Mouse (Mus musculus) MEL (cell line): ENCODE results near the gene Mmrn1. TPM values are rescaled to one million over a fixed set of nuclear protein-coding genes. Genes with fewer than 3 reads are reported as not detected.

Source experiments
- DNase-seq: peaks from one replicate; pipeline ENCODE4 v3.0.0; 2011; ENCODE audit warnings: low read depth, low spot score
- H3K27ac ChIP-seq: 2 replicates; pipeline ENCODE4 v1.5.1; 2012; ENCODE audit warnings: low read depth, mild to moderate bottlenecking, control low read depth, low read length, moderate library complexity; ENCODE audit not compliant: control insufficient read depth
- H3K27me3 ChIP-seq, 2 experiments: fragments of 150-350 bp in 1 of 2; sonication (generic) in 1 of 2; 2 replicates each; pipeline ENCODE4 v1.6.1; 2012; ENCODE audit warnings: low read length in 2 of 2, mild to moderate bottlenecking in 2 of 2, improper control_type of control experiment in 1 of 2, moderate library complexity in 1 of 2; ENCODE audit not compliant: insufficient read depth in 2 of 2, control insufficient read depth in 1 of 2
- H3K36me3 ChIP-seq, 2 experiments: 2 replicates each; pipeline ENCODE4 v1.6.1; 2012 to 2014; ENCODE audit warnings: low read length in 2 of 2, improper control_type of control experiment in 1 of 2, inconsistent platforms in 1 of 2, mild to moderate bottlenecking in 1 of 2; ENCODE audit not compliant: insufficient read depth in 2 of 2, control insufficient read depth in 1 of 2
- H3K4me1 ChIP-seq, 2 experiments: fragments of 150-350 bp in 1 of 2; sonication (generic) in 1 of 2; 2 replicates each; pipeline ENCODE4 v1.6.1; 2012; ENCODE audit warnings: low read length in 2 of 2, improper control_type of control experiment in 1 of 2, mild to moderate bottlenecking in 1 of 2; ENCODE audit not compliant: insufficient read depth in 2 of 2, control insufficient read depth in 1 of 2
- H3K4me3 ChIP-seq, 2 experiments: fragments of 150-350 bp in 1 of 2; sonication (generic) in 1 of 2; 2 replicates each; pipeline ENCODE4 v1.5.1; 2012; ENCODE audit warnings: low read depth in 2 of 2, low read length in 2 of 2, mild to moderate bottlenecking in 2 of 2, moderate library complexity in 2 of 2, control low read depth in 1 of 2, improper control_type of control experiment in 1 of 2; ENCODE audit not compliant: control insufficient read depth in 1 of 2, insufficient read depth in 1 of 2
- H3K79me2 ChIP-seq: 2 replicates; pipeline ENCODE4 v1.6.1; 2012; ENCODE audit warnings: mild to moderate bottlenecking, low read length, moderate library complexity; ENCODE audit not compliant: control insufficient read depth, poor library complexity, insufficient read depth
- H3K9ac ChIP-seq: 2 replicates; pipeline ENCODE4 v1.6.1; 2012; ENCODE audit warnings: low read depth, mild to moderate bottlenecking, control low read depth, low read length, moderate library complexity; ENCODE audit not compliant: control insufficient read depth, poor library complexity, severe bottlenecking
- H3K9me3 ChIP-seq: fragments of 150-350 bp; sonication (generic); replicated peaks from 2 replicates; pipeline ENCODE4 v1.6.1; 2012; ENCODE audit warnings: mild to moderate bottlenecking, low read length, improper control_type of control experiment, moderate library complexity; ENCODE audit not compliant: insufficient read depth
- CHD1 ChIP-seq: IDR thresholded peaks from 2 replicates; pipeline ENCODE4 v1.6.1; 2012; ENCODE audit warnings: low read depth, mild to moderate bottlenecking, inconsistent platforms, low read length, improper control_type of control experiment
- CHD2 ChIP-seq: IDR thresholded peaks from 2 replicates; pipeline ENCODE4 v1.6.1; 2011; ENCODE audit warnings: low read length, improper control_type of control experiment
- CTCF ChIP-seq, 3 experiments: IDR thresholded peaks in 2 of 3; conservative IDR thresholded peaks in 1 of 3; 2 replicates each; pipeline ENCODE4 v1.5.1; 2011 to 2012; ENCODE audit warnings: low read length in 3 of 3, low read depth in 2 of 3, mild to moderate bottlenecking in 2 of 3, improper control_type of control experiment in 1 of 3, inconsistent platforms in 1 of 3, mixed read lengths in 1 of 3, moderate library complexity in 1 of 3; ENCODE audit not compliant: control insufficient read depth in 1 of 3, insufficient read depth in 1 of 3, poor library complexity in 1 of 3, severe bottlenecking in 1 of 3
- ELF1 ChIP-seq: IDR thresholded peaks from 2 replicates; pipeline ENCODE4 v1.6.1; 2014; ENCODE audit warnings: low read depth, mild to moderate bottlenecking, inconsistent platforms, low read length, improper control_type of control experiment, moderate library complexity
- EP300 ChIP-seq, 2 experiments: IDR thresholded peaks; 2 replicates each; pipeline ENCODE4 v1.6.1; 2011; ENCODE audit warnings: improper control_type of control experiment in 2 of 2, low read length in 2 of 2, low read depth in 1 of 2, mild to moderate bottlenecking in 1 of 2
- ETS1 ChIP-seq: IDR thresholded peaks from 2 replicates; pipeline ENCODE4 v1.6.1; 2012; ENCODE audit warnings: low read depth, mild to moderate bottlenecking, inconsistent platforms, low read length, improper control_type of control experiment, moderate library complexity
- GABPA ChIP-seq: IDR thresholded peaks from 2 replicates; pipeline ENCODE4 v1.6.1; 2012; ENCODE audit warnings: low read depth, mild to moderate bottlenecking, inconsistent platforms, low read length, improper control_type of control experiment, moderate library complexity
- GATA1 ChIP-seq: IDR thresholded peaks from 2 replicates; pipeline ENCODE4 v1.6.1; 2011; ENCODE audit warnings: low read depth, low read length, improper control_type of control experiment
- KAT2A ChIP-seq: conservative IDR thresholded peaks from 2 replicates; pipeline ENCODE4 v1.6.1; 2012; ENCODE audit warnings: low read depth, low read length, improper control_type of control experiment, inconsistent platforms
- MAFK ChIP-seq: IDR thresholded peaks from 2 replicates; pipeline ENCODE4 v1.6.1; 2011; ENCODE audit warnings: low read depth, mild to moderate bottlenecking, low read length, improper control_type of control experiment, borderline replicate concordance
- MYB ChIP-seq: IDR thresholded peaks from 2 replicates; pipeline ENCODE4 v1.6.1; 2011; ENCODE audit warnings: mild to moderate bottlenecking, low read depth, low read length, improper control_type of control experiment
- RAD21 ChIP-seq: IDR thresholded peaks from 2 replicates; pipeline ENCODE4 v1.6.1; 2011; ENCODE audit warnings: mild to moderate bottlenecking, low read depth, low read length, improper control_type of control experiment
- RCOR1 ChIP-seq: IDR thresholded peaks from 2 replicates; pipeline ENCODE4 v1.6.1; 2012; ENCODE audit warnings: low read depth, mild to moderate bottlenecking, inconsistent platforms, low read length, improper control_type of control experiment
- SIN3A ChIP-seq: IDR thresholded peaks from 2 replicates; pipeline ENCODE4 v1.6.1; 2012; ENCODE audit warnings: low read length, improper control_type of control experiment, inconsistent platforms
- SMC3 ChIP-seq: IDR thresholded peaks from 2 replicates; pipeline ENCODE4 v1.6.1; 2011; ENCODE audit warnings: low read depth, low read length, improper control_type of control experiment
- TAL1 ChIP-seq: IDR thresholded peaks from 2 replicates; pipeline ENCODE4 v1.6.1; 2012; ENCODE audit warnings: mild to moderate bottlenecking, inconsistent platforms, low read length, moderate library complexity, mixed read lengths
- TBP ChIP-seq: IDR thresholded peaks from 2 replicates; pipeline ENCODE4 v1.8.0; 2011; ENCODE audit warnings: low read depth, low read length, improper control_type of control experiment
- TCF12 ChIP-seq: IDR thresholded peaks from 2 replicates; pipeline ENCODE4 v1.6.1; 2014; ENCODE audit warnings: low read depth, mild to moderate bottlenecking, inconsistent platforms, low read length, improper control_type of control experiment, moderate library complexity
- ZC3H11A ChIP-seq: IDR thresholded peaks from 2 replicates; pipeline ENCODE4 v1.6.1; 2012; ENCODE audit warnings: low read depth, mild to moderate bottlenecking, inconsistent platforms, low read length, improper control_type of control experiment
- ZNF384 ChIP-seq: IDR thresholded peaks from 2 replicates; pipeline ENCODE4 v1.6.1; 2012; ENCODE audit warnings: low read depth, mild to moderate bottlenecking, inconsistent platforms, low read length, improper control_type of control experiment
- polyA plus RNA-seq, 2 experiments: library from polyadenylated mRNA; stranded (reverse) in 1 of 2; unstranded in 1 of 2; fragments of >175 nt in 1 of 2; fragments of >200 nt in 1 of 2; gene quantifications; 2 replicates each; pipeline versions ENCODE4 v1.2.1 to v1.2.4; 2012; ENCODE audit warnings: low replicate concordance in 2 of 2, low read depth in 1 of 2; ENCODE audit not compliant: insufficient read length in 2 of 2, insufficient read depth in 1 of 2, missing spikeins in 1 of 2
- total RNA-seq: library from RNA; depleted of rRNA; stranded (reverse); fragments of 300-350 nt; gene quantifications from 2 replicates; pipeline ENCODE4 v1.2.3, GENCODE M21; 2012

The Mmrn1 gene
- total and polyA plus RNA-seq, 3 experiments = not detected

- H3K4me3 ChIP-seq = no peak overlapping the region
- no peak overlapping the region for H3K9ac ChIP-seq
- no peaks in the 10 kb centered on the region for H3K79me2 ChIP-seq
- TF ChIP-seq RAD21 (peak; percentile 50), ZNF384 (0 out of 2 replicates have a peak, but pooled peaks have one; percentile 38), TBP (no peak), CTCF (IDR thresholded peaks at IDR 0.05 in 2 of 3, conservative IDR thresholded peaks at IDR 0.05 in 1 of 3; ENCODE audit: control insufficient read depth in 1 of 3, insufficient read depth in 1 of 3, low read depth in 2 of 3, low read length in 3 of 3, poor library complexity in 1 of 3, severe bottlenecking in 1 of 3) (peak in 1 of 3 experiments; percentile 30; a peak in 2 of 6 replicates), GABPA (no peak), SMC3 (peak; percentile 34; the same call in 1 of the 2 replicates)
- H3K4me1 ChIP-seq = no peaks in the 10 kb centered on the region
- H3K27ac ChIP-seq = no peak overlapping the region
- H3K9me3 ChIP-seq = no peaks in the 10 kb centered on the region
- H3K36me3 ChIP-seq = no peaks in the 10 kb centered on the region
- H3K27me3 ChIP-seq = no peaks in the 10 kb centered on the region
- DNase-seq = no peak
Observed at GRCm38 (mm10) chr6:60881534-60881933, 43.2 kb upstream of the Mmrn1 start.

- Histone ChIP-seq H3K27ac (no peak overlapping the region), H3K9ac (no peak overlapping the region), H3K79me2 (no peaks in the 10 kb centered on the region), H3K4me3 (no peak overlapping the region), H3K36me3 (peaks cover 0 to 6% of the 10 kb centered on the region in 2 experiments; a peak in 2 of 4 replicates), H3K4me1 (peaks cover 0 to 2% of the 10 kb centered on the region in 2 experiments; a peak in 1 of 4 replicates), H3K27me3 (no peaks in the 10 kb centered on the region)
- peak; percentile 38 for DNase-seq
- peak; percentile 16 to 42 (median 27); a peak in 4 of 6 replicates for TF ChIP-seq CTCF (IDR thresholded peaks at IDR 0.05 in 2 of 3, conservative IDR thresholded peaks at IDR 0.05 in 1 of 3; ENCODE audit: control insufficient read depth in 1 of 3, insufficient read depth in 1 of 3, low read depth in 2 of 3, low read length in 3 of 3, poor library complexity in 1 of 3, severe bottlenecking in 1 of 3)
- TF ChIP-seq ZC3H11A = no peak
- TF ChIP-seq, all 39 proteins: peak for 1
- H3K9me3 ChIP-seq = no peaks in the 10 kb centered on the region
Observed at GRCm38 (mm10) chr6:60907272-60907671, 17.5 kb upstream of the Mmrn1 start.

DNA sequence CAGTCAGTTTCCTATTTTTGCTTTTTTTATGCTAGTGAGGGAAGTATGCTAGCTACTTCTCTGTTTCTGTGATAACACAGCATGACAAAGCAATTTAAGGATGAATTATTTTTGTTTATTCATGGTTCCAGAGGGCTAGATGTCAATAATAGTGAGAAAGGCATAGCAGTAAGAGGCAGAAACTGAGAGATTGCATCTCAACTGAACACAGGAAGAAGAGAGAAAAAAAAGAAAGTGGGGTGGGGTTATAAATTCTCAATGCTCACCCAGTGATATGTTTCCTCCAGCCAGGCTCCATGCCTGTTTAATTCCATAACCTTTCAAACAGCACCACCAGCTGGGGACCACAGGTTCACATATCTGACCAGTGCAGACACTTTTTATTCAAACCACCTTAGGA, 6.6 kb downstream of the Mmrn1 start:
- peak; percentile 77 for DNase-seq
- no peak overlapping the region for H3K4me3 ChIP-seq
- H3K36me3 ChIP-seq = peaks cover 0 to 26% of the 10 kb centered on the region in 2 experiments; a peak in 2 of 4 replicates
- 0 out of 2 replicates have a peak overlapping the region, but pooled peaks have one; percentile 5 for H3K9ac ChIP-seq
- no peaks in the 10 kb centered on the region for H3K79me2 ChIP-seq
- TF ChIP-seq KAT2A = no peak
- peak; percentile 56; the same call in 1 of the 2 replicates for TF ChIP-seq RCOR1
- peak; percentile 66 for TF ChIP-seq SMC3
- peak; percentile 80 for TF ChIP-seq RAD21
- peak; percentile 65 to 78 for TF ChIP-seq EP300 (IDR thresholded peaks at IDR 0.05; ENCODE audit: low read depth in 1 of 2, low read length in 2 of 2)
- no peak for TF ChIP-seq CHD1
- TF ChIP-seq TCF12 = 0 out of 2 replicates have a peak, but pooled peaks have one; percentile 7
- peak; percentile 60; the same call in 1 of the 2 replicates for TF ChIP-seq GABPA
- no peak for TF ChIP-seq MAFK
- 0 out of 2 replicates have a peak, but pooled peaks have one; percentile 15 for TF ChIP-seq ELF1
- TF ChIP-seq GATA1 = peak; percentile 61
- peak; percentile 67 for TF ChIP-seq MYB
- TF ChIP-seq ZC3H11A = peak; percentile 63
- TF ChIP-seq ZNF384 = peak; percentile 88
- TF ChIP-seq SIN3A = peak; percentile 65; the same call in 1 of the 2 replicates
- peak; percentile 82 for TF ChIP-seq ETS1
- TF ChIP-seq TAL1 = 0 out of 2 replicates have a peak, but pooled peaks have one; percentile 15
- TF ChIP-seq CTCF (IDR thresholded peaks at IDR 0.05 in 2 of 3, conservative IDR thresholded peaks at IDR 0.05 in 1 of 3; ENCODE audit: control insufficient read depth in 1 of 3, insufficient read depth in 1 of 3, low read depth in 2 of 3, low read length in 3 of 3, poor library complexity in 1 of 3, severe bottlenecking in 1 of 3) = peak in 2 of 3 experiments; percentile 45 to 73; a peak in 4 of 6 replicates
- TF ChIP-seq CHD2 = no peak
- no peaks in the 10 kb centered on the region for H3K9me3 ChIP-seq
- no peaks in the 10 kb centered on the region for H3K27me3 ChIP-seq
- peak overlapping the region; percentile 50 for H3K27ac ChIP-seq
- H3K4me1 ChIP-seq = peaks cover 13 to 25% of the 10 kb centered on the region in 2 experiments
